Mouse (Mus musculus) liver, postnatal 0 days (tissue): ENCODE results near the gene Entpd7. TPM values are rescaled to one million over a fixed set of nuclear protein-coding genes. Genes with fewer than 3 reads are reported as not detected.

Experiments
- ATAC-seq: fragments of 200-750 bp; cut with Nextera tagmentation; 2 replicates; pipeline ENCODE4 v1.8.0; 2017; ENCODE audit warnings: mild to moderate bottlenecking, moderate library complexity
- DNase-seq: peaks from one replicate; pipeline ENCODE4 v3.0.0-alpha.2; 2016
- H3K27ac ChIP-seq: fragments of 300-500 bp; sonication (generic); 2 replicates; pipeline ENCODE4 v1.5.1; 2014; ENCODE audit warnings: antibody characterized with exemption, moderate library complexity, mild to moderate bottlenecking, low read depth
- H3K27me3 ChIP-seq: fragments of 300-500 bp; sonication (generic); 2 replicates; pipeline ENCODE4 v1.6.1; 2014; ENCODE audit warnings: low read length, control low read depth, mixed read lengths; ENCODE audit not compliant: insufficient read depth
- H3K36me3 ChIP-seq: fragments of 300-500 bp; sonication (generic); replicated peaks from 2 replicates; pipeline ENCODE4 v1.6.1; 2014; ENCODE audit warnings: mild to moderate bottlenecking, control low read depth, low read length, moderate library complexity, mixed read lengths; ENCODE audit not compliant: insufficient read depth
- H3K4me1 ChIP-seq: fragments of 300-500 bp; sonication (generic); 2 replicates; pipeline ENCODE4 v1.6.1; 2014; ENCODE audit warnings: antibody characterized with exemption, mild to moderate bottlenecking, control low read depth; ENCODE audit not compliant: insufficient read depth
- H3K4me2 ChIP-seq: fragments of 300-500 bp; sonication (generic); 2 replicates; pipeline ENCODE4 v1.6.1; 2014; ENCODE audit warnings: low read depth, mild to moderate bottlenecking, low read length, moderate library complexity, mixed read lengths
- H3K4me3 ChIP-seq: fragments of 300-500 bp; sonication (generic); 2 replicates; pipeline ENCODE4 v1.5.1; 2014; ENCODE audit warnings: low read depth, low read length
- H3K9ac ChIP-seq: fragments of 300-500 bp; sonication (generic); replicated peaks from 2 replicates; pipeline ENCODE4 v1.6.1; 2014; ENCODE audit warnings: mild to moderate bottlenecking, moderate library complexity
- H3K9me3 ChIP-seq: fragments of 300-500 bp; sonication (generic); 2 replicates; pipeline ENCODE4 v1.6.1; 2016; ENCODE audit warnings: mild to moderate bottlenecking, control low read depth, low read length, mixed read lengths
- CTCF ChIP-seq: sonication (generic); IDR thresholded peaks from 2 replicates; pipeline ENCODE4 v1.5.1; 2016; ENCODE audit warnings: antibody characterized with exemption, low read depth
- EP300 ChIP-seq: IDR thresholded peaks from 2 replicates; pipeline ENCODE4 v1.6.1; 2016; ENCODE audit warnings: antibody characterized with exemption, low read depth, mild to moderate bottlenecking
- WGBS: fragments of 180-500 bp; shearing (Covaris S2); extraction: QIAGEN DNeasy Blood & Tissue Kit; methylation state at CpG from one replicate; pipeline ENCODE4 v1.1.7; 2014; ENCODE audit not compliant: insufficient replicate concordance; 5-methylcytosine and 5-hydroxymethylcytosine counted together
- polyA plus RNA-seq: library from polyadenylated mRNA; unstranded; fragments of >200 nt; fragmentation: Nextera tagmentation; extraction: Ambion mirVana; gene quantifications from 2 replicates; pipeline ENCODE4 v1.2.1, GENCODE M21; 2015

Gene Entpd7
- polyA plus RNA-seq, 1 experiment from 2014 or later = 1.9 TPM

DNA sequence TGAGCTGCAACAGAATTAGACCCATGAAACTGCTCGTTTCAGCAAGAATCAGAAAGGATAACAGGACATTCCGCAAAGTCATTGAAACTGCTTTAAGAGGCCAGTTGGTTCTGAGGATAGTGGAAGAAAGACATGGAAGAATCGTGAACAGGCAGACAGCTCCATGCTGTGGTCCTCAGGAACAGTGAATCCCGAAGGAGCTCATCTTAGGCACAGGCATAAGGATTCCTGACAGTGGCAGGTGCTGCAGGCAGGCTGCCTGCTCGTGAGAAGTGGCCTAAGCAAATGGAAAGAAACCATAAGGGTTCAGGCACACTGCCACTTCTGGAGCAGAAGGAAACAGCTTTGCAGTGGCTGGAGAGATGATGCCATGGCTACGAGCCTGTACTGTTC is 10.3 kb downstream of the Entpd7 start:
- ATAC-seq = no peak
- no peak for TF ChIP-seq CTCF
- no peak for TF ChIP-seq EP300
- WGBS = 75% methylated on average over 6 of the region's 6 CpGs

DNA sequence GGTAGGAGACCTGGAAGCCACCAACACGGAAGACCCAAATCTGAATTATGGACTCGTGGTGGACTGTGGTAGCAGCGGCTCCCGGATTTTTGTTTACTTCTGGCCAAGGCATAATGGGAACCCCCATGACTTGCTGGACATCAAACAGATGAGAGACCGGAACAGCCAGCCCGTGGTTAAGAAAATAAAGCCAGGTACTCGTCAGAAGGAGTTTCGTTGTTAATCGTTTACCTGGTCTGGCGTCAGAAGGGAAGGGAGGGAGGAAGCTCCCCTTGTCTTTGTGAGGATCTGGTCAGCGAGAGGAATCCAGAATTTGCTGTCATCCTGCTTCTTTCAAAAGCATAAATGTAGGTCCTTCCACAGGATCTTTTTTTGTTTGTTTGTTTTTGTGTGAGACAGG is 14.7 kb downstream of the Entpd7 start:
- Histone ChIP-seq H3K4me2 (no peak overlapping the region), H3K27ac (no peak overlapping the region), H3K36me3 (peaks cover 35% of the 10 kb centered on the region), H3K4me3 (no peak overlapping the region), H3K9ac (no peak overlapping the region), H3K4me1 (no peaks in the 10 kb centered on the region), H3K27me3 (no peaks in the 10 kb centered on the region), H3K9me3 (no peaks in the 10 kb centered on the region)
- no peak for TF ChIP-seq EP300
- TF ChIP-seq CTCF = no peak
- WGBS = 77% methylated on average over 11 of the region's 11 CpGs
- ATAC-seq (no peak), DNase-seq (no peak)

More for the DNA sequence above, 10.3 kb downstream of the Entpd7 start:
- Histone ChIP-seq H3K4me3 (no peak overlapping the region), H3K4me1 (no peaks in the 10 kb centered on the region), H3K9me3 (no peaks in the 10 kb centered on the region), H3K27ac (no peak overlapping the region), H3K4me2 (no peak overlapping the region), H3K9ac (no peak overlapping the region), H3K36me3 (peaks cover 9% of the 10 kb centered on the region), H3K27me3 (no peaks in the 10 kb centered on the region)
- DNase-seq = no peak

DNA sequence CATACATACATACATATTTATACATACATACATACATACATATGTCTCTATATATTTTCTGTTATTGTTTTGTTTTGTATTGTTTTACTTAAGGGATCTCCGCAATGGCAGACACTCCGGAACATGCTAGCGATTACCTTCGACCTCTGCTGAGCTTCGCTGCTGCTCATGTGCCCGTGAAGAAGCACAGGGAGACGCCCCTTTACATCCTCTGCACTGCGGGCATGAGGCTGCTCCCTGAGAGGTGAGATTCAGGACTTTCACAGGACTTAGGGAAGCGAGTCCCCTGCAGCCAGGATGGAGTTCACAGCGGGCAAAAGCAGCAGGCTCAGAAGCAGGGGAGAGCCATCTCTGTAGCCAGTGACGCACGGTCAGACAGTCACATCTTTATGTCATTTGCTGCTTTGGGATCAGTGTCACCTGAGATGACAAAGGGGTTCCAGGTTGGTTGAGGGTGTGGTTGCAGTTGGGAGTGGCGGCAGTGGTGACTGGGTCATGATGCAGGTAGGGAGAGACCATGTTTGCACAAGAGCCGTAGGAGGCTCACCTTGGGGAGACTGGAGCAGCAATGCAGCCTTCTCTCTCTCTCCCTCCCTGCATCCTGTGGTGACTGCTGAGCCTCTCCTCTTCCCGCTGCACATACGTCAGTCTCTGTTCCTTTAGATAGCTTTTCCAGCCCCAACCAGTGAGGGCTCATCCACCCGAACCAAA is 15.5 kb downstream of the Entpd7 start:
- H3K27ac ChIP-seq = no peak overlapping the region
- 85% methylated on average over 17 of the region's 17 CpGs for WGBS
- H3K4me3 ChIP-seq = no peak overlapping the region
- no peak for DNase-seq
- H3K4me2 ChIP-seq = no peak overlapping the region
- peaks cover 31% of the 10 kb centered on the region for H3K36me3 ChIP-seq
- TF ChIP-seq CTCF = no peak
- TF ChIP-seq EP300 = no peak
- ATAC-seq = no peak
- H3K4me1 ChIP-seq = no peaks in the 10 kb centered on the region
- no peak overlapping the region for H3K9ac ChIP-seq
- H3K27me3 ChIP-seq = no peaks in the 10 kb centered on the region
- no peaks in the 10 kb centered on the region for H3K9me3 ChIP-seq

DNA sequence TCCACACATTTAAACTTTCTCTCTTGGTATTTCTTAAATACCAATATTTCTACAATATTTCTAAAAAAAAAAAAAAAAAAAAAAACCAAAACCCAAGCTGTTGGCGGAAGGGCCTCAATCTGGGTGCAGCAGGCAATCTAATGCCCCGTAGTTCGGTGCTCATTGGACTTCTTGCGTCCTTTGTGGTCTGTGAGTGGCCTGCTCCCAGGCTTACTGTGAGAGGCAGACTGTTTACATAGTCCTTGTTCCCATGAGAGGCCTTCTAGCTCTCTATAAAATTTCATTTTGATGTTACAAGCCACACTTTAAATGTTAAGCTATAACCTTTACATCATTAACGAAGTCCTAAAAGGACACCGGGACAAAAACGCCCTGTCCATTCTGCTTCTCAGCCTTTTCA is 18.7 kb downstream of the Entpd7 start:
- H3K4me2 ChIP-seq = no peak overlapping the region
- H3K27ac ChIP-seq = no peak overlapping the region
- DNase-seq = no peak
- peaks cover 29% of the 10 kb centered on the region for H3K36me3 ChIP-seq
- no peak for ATAC-seq
- H3K27me3 ChIP-seq = no peaks in the 10 kb centered on the region
- H3K9me3 ChIP-seq = no peaks in the 10 kb centered on the region
- no peak overlapping the region for H3K4me3 ChIP-seq
- H3K4me1 ChIP-seq = peaks cover 8% of the 10 kb centered on the region
- H3K9ac ChIP-seq = no peak overlapping the region
- WGBS = 90% methylated on average over 7 of the region's 7 CpGs
- no peak for TF ChIP-seq CTCF
- TF ChIP-seq EP300 = no peak

DNA sequence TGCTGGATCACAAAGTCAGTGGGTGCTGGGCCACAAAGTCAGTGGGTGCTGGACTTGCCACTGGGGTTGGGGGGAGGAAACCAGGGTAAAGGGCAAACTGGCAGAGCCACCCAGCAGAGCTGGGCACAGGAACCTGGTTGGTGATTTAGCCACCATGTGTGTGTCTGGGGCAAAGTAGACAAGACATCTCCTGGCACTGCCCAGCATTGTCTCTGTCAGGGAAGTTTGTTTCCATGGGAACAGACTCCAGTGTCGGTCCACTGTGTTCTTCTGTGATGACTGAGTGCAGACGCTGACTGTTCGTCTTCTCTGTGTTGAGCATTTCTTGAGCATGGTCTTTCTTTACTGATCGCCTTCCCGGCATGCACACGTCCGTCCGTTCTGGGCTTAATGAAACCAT is 19.8 kb downstream of the Entpd7 start:
- peaks cover 29% of the 10 kb centered on the region for H3K36me3 ChIP-seq
- whole genome bisulfite sequencing = 89% methylated on average over 8 of the region's 8 CpGs
- ATAC-seq (no peak), DNase-seq (no peak)
- H3K4me3 ChIP-seq = no peak overlapping the region
- TF ChIP-seq EP300 (no peak), CTCF (no peak)
- no peak overlapping the region for H3K9ac ChIP-seq
- H3K9me3 ChIP-seq = no peaks in the 10 kb centered on the region
- H3K4me1 ChIP-seq = peaks cover 8% of the 10 kb centered on the region
- H3K27ac ChIP-seq = no peak overlapping the region
- H3K4me2 ChIP-seq = no peak overlapping the region
- no peaks in the 10 kb centered on the region for H3K27me3 ChIP-seq

GRCm38 (mm10) chr19:43711159-43711916 is 21.9 kb downstream of the Entpd7 start:
- no peaks in the 10 kb centered on the region for H3K9me3 ChIP-seq
- peak overlapping the region; percentile 17; the same call in 1 of the 2 replicates for H3K4me3 ChIP-seq
- H3K4me2 ChIP-seq = peak overlapping the region; percentile 57
- H3K27me3 ChIP-seq = no peaks in the 10 kb centered on the region
- peak; percentile 36 for DNase-seq
- H3K4me1 ChIP-seq = peaks cover 8% of the 10 kb centered on the region
- H3K36me3 ChIP-seq = peaks cover 19% of the 10 kb centered on the region
- TF ChIP-seq CTCF (no peak), EP300 (no peak)
- peak; percentile 64 for ATAC-seq
- H3K27ac ChIP-seq = peak overlapping the region; percentile 92
- WGBS = 25% methylated on average over 21 of the region's 22 CpGs
- H3K9ac ChIP-seq = 0 out of 2 replicates have a peak overlapping the region, but pooled peaks have one; percentile 46
